Comparison of ENCODE assay signal across 8 mouse cellular contexts in genomic region chr13:55369531-55370114, GRCm38 (mm10). TPM values are rescaled to one million over a fixed set of nuclear protein-coding genes. Genes with fewer than 3 reads are reported as not detected.
A peak's percentile ranks its signal among the peaks of the same experiment; 100 is the strongest.
DNase-seq lines count a peak whose midpoint lies in the region; ATAC-seq and TF ChIP-seq lines count a peak whose summit lies in the region.

TSS of gene Rgs14 (plus strand) at chr13:55369732.

- no peak for ATAC-seq in cerebellum, adult (ENCODE audit: insufficient number of reproducible peaks, low FRiP score, low TSS enrichment)

- TF ChIP-seq POLR2A in CH12.LX (IDR thresholded peaks at IDR 0.05; ENCODE audit: low read depth, low read length), result peak; percentile 71

- no peaks in the 10 kb centered on the region for H3K79me2 ChIP-seq in CH12.LX (replicated peaks; ENCODE audit: control insufficient read depth, extremely low read depth, insufficient read depth, poor library complexity, severe bottlenecking)

- peak within 1 kb of the TSS; percentile 37 for H3K9ac ChIP-seq in CH12.LX (ENCODE audit: insufficient read depth, low read depth)

- H3K9me3 ChIP-seq in CH12.LX (replicated peaks; ENCODE audit: low read length), result no peaks in the 10 kb centered on the region

- intact Hi-C loops in left cerebral cortex, postnatal 14 days (cut with DNase I), result no loop called here

- H3K4me2 ChIP-seq in CH12.LX (ENCODE audit: insufficient read depth, low read depth, poor library complexity, severe bottlenecking), result peak within 1 kb of the TSS; percentile 53

- DNase-seq in 3134 (ENCODE audit: extremely low read depth, insufficient read length, low spot score) (peak; percentile 56), CH12.LX (ENCODE audit: extremely low read depth) (peak; percentile 85)
- peak; percentile 41 to 58 for DNase-seq in frontal cortex, postnatal 36 days (ENCODE audit: low spot score in 2 of 2)
- DNase-seq in left cerebral cortex, postnatal 14 days (ENCODE audit: low spot score in 2 of 2), result peak; percentile 63 to 75
- peak; percentile 43 to 50 for DNase-seq in monocyte, adult 2 months (ENCODE audit: low read depth in 1 of 2, low spot score in 2 of 2)
- peak; percentile 90 for DNase-seq in thymus, postnatal 14 days
- DNase-seq in cerebellum, postnatal 14 days, result no peak

- peak within 1 kb of the TSS; percentile 55 to 65 (median 62) for H3K4me3 ChIP-seq in CH12.LX (replicated peaks in 1 of 3; ENCODE audit: low read depth in 2 of 3, low read length in 2 of 3, poor library complexity in 1 of 3)

- dilution Hi-C loops in CH12.LX (cut with MboI; ENCODE audit: extremely low pct_ligation_motif_present, extremely low pct_unique_long_range_greater_than_20kb, low sequenced_read_pairs), result no loop called here

- H3K27me3 ChIP-seq in CH12.LX (replicated peaks), result no peaks in the 10 kb centered on the region

- TF ChIP-seq CTCF in CH12.LX (conservative IDR thresholded peaks at IDR 0.05 in 1 of 2, IDR thresholded peaks at IDR 0.05 in 1 of 2; ENCODE audit: low read depth in 2 of 2, low read length in 2 of 2), result no peak

- peak within 1 kb of the TSS; percentile 29; the same call in 1 of the 2 replicates for H3K27ac ChIP-seq in CH12.LX (ENCODE audit: insufficient read depth, low read depth)

- TF ChIP-seq RAD21 in CH12.LX (IDR thresholded peaks at IDR 0.05; ENCODE audit: low read depth, low read length), result no peak; the same call in none of the 2 replicates

- peaks cover 0 to 3% of the 10 kb centered on the region in 2 experiments for H3K36me3 ChIP-seq in CH12.LX (replicated peaks in 1 of 2; ENCODE audit: control insufficient read depth in 1 of 2, insufficient read depth in 1 of 2, low read length in 1 of 2)

- peaks cover 22 to 61% of the 10 kb centered on the region in 2 experiments for H3K4me1 ChIP-seq in CH12.LX (ENCODE audit: control insufficient read depth in 1 of 2, insufficient read depth in 2 of 2)

- in situ Hi-C loops in CH12.LX (cut with MboI; ENCODE audit: low pct_ligation_motif_present, low pct_unique_long_range_greater_than_20kb, low sequenced_read_pairs), result no loop called here

- TF ChIP-seq EP300 in CH12.LX (IDR thresholded peaks at IDR 0.05; ENCODE audit: low read length), result peak; percentile 68

TF ChIP-seq in CH12.LX, 34 proteins besides CTCF, POLR2A, EP300 and RAD21:
- TF ChIP-seq MXI1 (IDR thresholded peaks at IDR 0.05; ENCODE audit: low read depth, low read length), result peak; percentile 86
- no peak for TF ChIP-seq USF2 (conservative IDR thresholded peaks at IDR 0.05; ENCODE audit: low read depth, low read length)
- TF ChIP-seq IRF4 (IDR thresholded peaks at IDR 0.05; ENCODE audit: low read depth, low read length), result peak; percentile 71
- peak; percentile 15; the same call in 1 of the 2 replicates for TF ChIP-seq SMC3 (IDR thresholded peaks at IDR 0.05; ENCODE audit: low read depth, low read length)
- no peak for TF ChIP-seq ZKSCAN1 (IDR thresholded peaks at IDR 0.05; ENCODE audit: borderline replicate concordance, low read depth, low read length)
- peak; percentile 45; the same call in 1 of the 2 replicates for TF ChIP-seq MEF2A (IDR thresholded peaks at IDR 0.05; ENCODE audit: borderline replicate concordance, low read depth, low read length)
- peak; percentile 59 for TF ChIP-seq BHLHE40 (IDR thresholded peaks at IDR 0.05; ENCODE audit: low read depth, low read length)
- TF ChIP-seq UBTF (IDR thresholded peaks at IDR 0.05; ENCODE audit: low read depth, low read length), result no peak
- peak; percentile 80 for TF ChIP-seq NELFE (IDR thresholded peaks at IDR 0.05; ENCODE audit: low read depth, low read length)
- TF ChIP-seq PAX5 (IDR thresholded peaks at IDR 0.05; ENCODE audit: low read length), result no peak
- peak; percentile 78 for TF ChIP-seq ELF1 (IDR thresholded peaks at IDR 0.05; ENCODE audit: low read depth, low read length)
- TF ChIP-seq JUND (conservative IDR thresholded peaks at IDR 0.05; ENCODE audit: low read depth, low read length), result no peak; the same call in 1 of the 2 replicates
- no peak for TF ChIP-seq RCOR1 (conservative IDR thresholded peaks at IDR 0.05; ENCODE audit: low read depth, low read length)
- 0 out of 2 replicates have a peak, but pooled peaks have one; percentile 53 for TF ChIP-seq TBP (conservative IDR thresholded peaks at IDR 0.05; ENCODE audit: low read depth, low read length)
- no peak for TF ChIP-seq POLR2AphosphoS2 (IDR thresholded peaks at IDR 0.05; ENCODE audit: low read depth, low read length)
- peak; percentile 62; the same call in 1 of the 2 replicates for TF ChIP-seq CHD2 (IDR thresholded peaks at IDR 0.05; ENCODE audit: low read length)
- peak; percentile 62 for TF ChIP-seq HCFC1 (IDR thresholded peaks at IDR 0.05; ENCODE audit: low read depth, low read length)
- TF ChIP-seq MAZ (IDR thresholded peaks at IDR 0.05; ENCODE audit: low read depth, low read length), result 0 out of 2 replicates have a peak, but pooled peaks have one; percentile 46
- 0 out of 2 replicates have a peak, but pooled peaks have one; percentile 22 for TF ChIP-seq ETS1 (conservative IDR thresholded peaks at IDR 0.05; ENCODE audit: low read depth, low read length)
- TF ChIP-seq TCF12 (IDR thresholded peaks at IDR 0.05; ENCODE audit: low read depth, low read length), result peak; percentile 64
- peak; percentile 72; the same call in 1 of the 2 replicates for TF ChIP-seq MAX (IDR thresholded peaks at IDR 0.05; ENCODE audit: low read length)
- peak; percentile 73 for TF ChIP-seq MYC (IDR thresholded peaks at IDR 0.05; ENCODE audit: low read depth, low read length)
- TF ChIP-seq SIN3A (IDR thresholded peaks at IDR 0.05; ENCODE audit: low read length), result peak; percentile 94

RNA-seq across cellular contexts. Expression of gene Rgs14, which starts in this region (rescaled TPM):
- 7.4 and 8.0 TPM in 2 replicates for total RNA-seq in CH12.LX (2012; rRNA removed)
- 6.3 and 7.4 TPM in 2 replicates for total RNA-seq in CH12.LX (2014; rRNA removed)
- 6.5 and 7.6 TPM in 2 replicates for polyA plus RNA-seq in CH12.LX (2012; ENCODE audit: insufficient read length, low read depth)
- 10 to 100 TPM; 33.3 to 35.4 TPM for total RNA-seq in left cerebral cortex, postnatal 14 days (2021)

Comparison
In these comparisons a context has a peak if more than half of its experiments do, and no peak if none do; other contexts are left out.
1. DNase-seq: peak in 3134 (single experiment), CH12.LX (single experiment), frontal cortex, postnatal 36 days (2 of 2), left cerebral cortex, postnatal 14 days (2 of 2), monocyte, adult 2 months (2 of 2) and thymus, postnatal 14 days (single experiment); none in cerebellum, postnatal 14 days (0 of 2).